Mouse (Mus musculus) adrenal gland, adult 8-10 months (tissue): ENCODE measurements at regions not wholly inside any gene's neighbourhood (a gene's known extent, or its start where the extent isn't known, plus 50 kb on each side); places are given as distances from the start of the nearest gene placed in this dataset.
A peak's percentile ranks its signal among the peaks of the same experiment; 100 is the strongest.

ENCODE experiments used
- DNase-seq: peaks from one replicate; pipeline ENCODE4 v3.0.0; 2022

GRCm38 (mm10) chr12:88530450-88531143 lies 170.2 kb downstream of the Adck1 start:
- no peak for DNase-seq

- DNase-seq, result no peak
These were observed 172.1 kb downstream of the Adck1 start for GRCm38 (mm10) chr12:88532261-88532973.

GRCm38 (mm10) chr12:88551856-88552255 lies 170.8 kb upstream of the Nrxn3 start:
- no peak for DNase-seq

GRCm38 (mm10) chr12:88555475-88555874 lies 167.2 kb upstream of the Nrxn3 start:
- DNase-seq, result no peak

GRCm38 (mm10) chr12:88558036-88558435 lies 164.6 kb upstream of the Nrxn3 start:
- no peak for DNase-seq

GRCm38 (mm10) chr12:88579974-88580373 lies 142.7 kb upstream of the Nrxn3 start:
- DNase-seq, result peak; percentile 1

GRCm38 (mm10) chr12:88605939-88606338 lies 116.7 kb upstream of the Nrxn3 start:
- DNase-seq, result no peak

GRCm38 (mm10) chr12:88620084-88620483 lies 102.6 kb upstream of the Nrxn3 start:
- no peak for DNase-seq

- no peak for DNase-seq
These were observed 78.4 kb upstream of the Nrxn3 start for GRCm38 (mm10) chr12:88644281-88644680.

- no peak for DNase-seq
These were observed 70.5 kb upstream of the Nrxn3 start for GRCm38 (mm10) chr12:88652001-88652719.
